ENCODE assay signal across 20 mouse cellular contexts in genomic region chr5:103105441-103106414, GRCm38 (mm10).
DNase-seq lines count a peak whose midpoint lies in the region; ATAC-seq and TF ChIP-seq lines count a peak whose summit lies in the region.
"Had no signal": no experiment of that assay in that cellular context is flagged by ENCODE, and none has a peak within 500 bp of the region (broad histone marks: within the 10 kb centered on the region; RNA-seq: fewer than 3 reads in every experiment).

No protein-coding gene starts in this region.

- H3K36me3 ChIP-seq in kidney, embryonic 14.5 days (ENCODE audit: control insufficient read depth, insufficient read depth, low read length): no peaks in the 10 kb centered on the region
- H3K36me3 ChIP-seq in thymus, adult 2 months (ENCODE audit: control insufficient read depth, insufficient read depth, low read length): no peaks in the 10 kb centered on the region
- H3K36me3 ChIP-seq: forebrain, embryonic 15.5 days; heart, embryonic 12.5 days; kidney, embryonic 15.5 days; limb, embryonic 12.5 days; liver, embryonic 15.5 days; stomach, embryonic 15.5 days had no signal

- no peak for TF ChIP-seq CTCF in thymus, adult 2 months (IDR thresholded peaks at IDR 0.05; ENCODE audit: borderline replicate concordance, control insufficient read depth, extremely low read depth, insufficient read depth, low read length, poor library complexity)

- H3K4me3 ChIP-seq in kidney, embryonic 14.5 days (ENCODE audit: low read length): no peak overlapping the region
- no peak overlapping the region for H3K4me3 ChIP-seq in thymus, adult 2 months (ENCODE audit: control insufficient read depth, insufficient read depth, low read length)
- H3K4me3 ChIP-seq: forebrain, embryonic 15.5 days; heart, embryonic 12.5 days; kidney, embryonic 15.5 days; limb, embryonic 12.5 days; liver, embryonic 15.5 days; midbrain, embryonic 12.5 days; stomach, embryonic 15.5 days had no signal

- H3K27me3 ChIP-seq in kidney, embryonic 14.5 days (ENCODE audit: control insufficient read depth, insufficient read depth, low read length): no peaks in the 10 kb centered on the region
- H3K27me3 ChIP-seq in thymus, adult 2 months (ENCODE audit: control insufficient read depth, insufficient read depth, low read length): no peaks in the 10 kb centered on the region
- H3K27me3 ChIP-seq: forebrain, embryonic 15.5 days; heart, embryonic 12.5 days; kidney, embryonic 15.5 days; limb, embryonic 12.5 days; liver, embryonic 15.5 days; midbrain, embryonic 12.5 days; stomach, embryonic 15.5 days had no signal

- no peak overlapping the region for H3K9ac ChIP-seq in kidney, embryonic 14.5 days (ENCODE audit: low read depth, low read length)
- H3K9ac ChIP-seq: forebrain, embryonic 15.5 days; heart, embryonic 12.5 days; kidney, embryonic 15.5 days; limb, embryonic 12.5 days; liver, embryonic 15.5 days; midbrain, embryonic 12.5 days; stomach, embryonic 15.5 days had no signal

- peak; percentile 64; the same call in 1 of the 2 replicates for ATAC-seq in cerebellum, adult (ENCODE audit: insufficient number of reproducible peaks, low FRiP score, low TSS enrichment)
- no peak for ATAC-seq in kidney, embryonic 14.5 days (ENCODE audit: low FRiP score, low TSS enrichment)
- no peak for ATAC-seq in monocyte, adult 5-6 weeks (replicated peaks; ENCODE audit: insufficient number of reproducible peaks, low FRiP score, low TSS enrichment, poor library complexity, severe bottlenecking)
- ATAC-seq: forebrain, embryonic 15.5 days had no signal

- H3K27ac ChIP-seq in kidney, embryonic 14.5 days (ENCODE audit: low read depth, low read length): no peak overlapping the region
- no peak overlapping the region for H3K27ac ChIP-seq in thymus, adult 2 months (ENCODE audit: control insufficient read depth, insufficient read depth, low read length)
- H3K27ac ChIP-seq: forebrain, embryonic 15.5 days; kidney, embryonic 15.5 days; limb, embryonic 12.5 days; liver, embryonic 15.5 days; midbrain, embryonic 12.5 days; stomach, embryonic 15.5 days had no signal

- DNase-seq in cerebellum, adult 11 months: no peak
- DNase-seq in kidney, postnatal 10 days: peak; percentile 9
- DNase-seq in cerebellum, postnatal 10 days: peak; percentile 18 to 20
- peak; percentile 70 to 81 for DNase-seq in right cerebral cortex, postnatal 10 days (ENCODE audit: low spot score in 2 of 2)
- DNase-seq in thymus, adult 2 months: no peak
- DNase-seq: adrenal gland, postnatal 14 days; gastrocnemius, postnatal 14 days; heart, postnatal 36 days; lung, postnatal 4 days; thymus, postnatal 25 days had no signal

- no peaks in the 10 kb centered on the region for H3K9me3 ChIP-seq in kidney, embryonic 14.5 days (ENCODE audit: control insufficient read depth, low read length)
- H3K9me3 ChIP-seq: forebrain, embryonic 15.5 days; heart, embryonic 12.5 days; kidney, embryonic 15.5 days; limb, embryonic 12.5 days; liver, embryonic 15.5 days; midbrain, embryonic 12.5 days; stomach, embryonic 15.5 days had no signal

- H3K4me2 ChIP-seq in kidney, embryonic 14.5 days (replicated peaks; ENCODE audit: low read depth, low read length): no peak overlapping the region
- H3K4me2 ChIP-seq: forebrain, embryonic 15.5 days; heart, embryonic 12.5 days; kidney, embryonic 15.5 days; limb, embryonic 12.5 days; liver, embryonic 15.5 days; midbrain, embryonic 12.5 days; stomach, embryonic 15.5 days had no signal

- no peak for TF ChIP-seq POLR2A in thymus, adult 2 months (IDR thresholded peaks at IDR 0.05; ENCODE audit: control insufficient read depth, extremely low read depth, insufficient read depth, low read length, poor library complexity)

- 86% methylated on average over 10 of the region's 10 CpGs for whole genome bisulfite sequencing in kidney, embryonic 14.5 days
- 85% methylated on average over 10 of the region's 10 CpGs for WGBS in thymus, adult 2 months

- no peaks in the 10 kb centered on the region for H3K4me1 ChIP-seq in kidney, embryonic 14.5 days (ENCODE audit: control insufficient read depth, insufficient read depth, low read length)
- H3K4me1 ChIP-seq in thymus, adult 2 months (replicated peaks; ENCODE audit: control insufficient read depth, insufficient read depth, low read length): no peaks in the 10 kb centered on the region
- H3K4me1 ChIP-seq: heart, embryonic 12.5 days; limb, embryonic 12.5 days; liver, embryonic 15.5 days; midbrain, embryonic 12.5 days; stomach, embryonic 15.5 days had no signal

Comparison
In these comparisons a context has a peak if more than half of its experiments do, and no peak if none do; other contexts are left out.
1. DNase-seq: peak in kidney, postnatal 10 days (single experiment), cerebellum, postnatal 10 days (2 of 2) and right cerebral cortex, postnatal 10 days (2 of 2); none in cerebellum, adult 11 months (single experiment) and thymus, adult 2 months (single experiment).